Mouse (Mus musculus): ENCODE results near the gene Mif4gd.

DNA sequence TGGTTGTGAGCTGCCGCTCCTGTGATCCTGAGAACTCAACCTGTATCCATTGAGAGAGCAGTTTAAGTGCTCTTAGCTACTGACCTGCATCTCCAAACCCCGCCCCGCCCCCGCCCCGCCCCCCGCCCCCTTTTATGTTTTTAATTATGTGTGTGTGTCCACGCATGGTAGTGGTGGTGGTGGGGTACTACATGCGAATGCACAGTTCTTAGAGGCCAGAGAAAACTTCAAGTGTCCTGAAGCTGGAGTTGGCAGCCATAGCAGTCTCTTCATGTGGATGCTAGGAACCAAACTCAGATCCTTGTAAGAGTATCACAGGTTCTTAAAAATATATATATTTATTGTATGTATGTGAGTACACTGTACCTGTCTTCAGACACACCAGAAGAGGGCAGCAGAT lies 22.7 kb upstream of the Mif4gd start:
- TF ChIP-seq POLR2A (IDR thresholded peaks at IDR 0.05; ENCODE audit: extremely low read depth, insufficient read depth, low read length) (no peak), CTCF (IDR thresholded peaks at IDR 0.05; ENCODE audit: extremely low read depth, insufficient read depth, low read length) (no peak)

Data from cortical plate, adult 2 months (tissue).